Mouse (Mus musculus) kidney, postnatal 0 days (tissue): ENCODE results near the gene Mettl23. TPM values are rescaled to one million over a fixed set of nuclear protein-coding genes. Genes with fewer than 3 reads are reported as not detected.

Experiments used
- ATAC-seq: fragments of 200-750 bp; cut with Nextera tagmentation; replicated peaks from 2 replicates; pipeline ENCODE4 v1.8.0; 2017; ENCODE audit warnings: low read depth, moderate number of reproducible peaks, moderate TSS enrichment, moderate library complexity; ENCODE audit not compliant: low FRiP score
- DNase-seq: peaks from one replicate; pipeline ENCODE4 v3.0.0-alpha.2; 2016; ENCODE audit warnings: low spot score
- H3K27ac ChIP-seq: fragments of 300-500 bp; sonication (generic); 2 replicates; pipeline ENCODE4 v1.5.1; 2014; ENCODE audit warnings: mild to moderate bottlenecking
- H3K27me3 ChIP-seq: fragments of 300-500 bp; sonication (generic); 2 replicates; pipeline ENCODE4 v1.6.1; 2014; ENCODE audit warnings: low read length, mixed read lengths; ENCODE audit not compliant: insufficient read depth
- H3K36me3 ChIP-seq: fragments of 300-500 bp; sonication (generic); 2 replicates; pipeline ENCODE4 v1.6.1; 2014; ENCODE audit warnings: low read length, mixed read lengths; ENCODE audit not compliant: insufficient read depth
- H3K4me1 ChIP-seq: fragments of 300-500 bp; sonication (generic); replicated peaks from 2 replicates; pipeline ENCODE4 v1.6.1; 2014; ENCODE audit warnings: antibody characterized with exemption, low read length, mixed read lengths; ENCODE audit not compliant: insufficient read depth
- H3K4me2 ChIP-seq: fragments of 300-500 bp; sonication (generic); 2 replicates; pipeline ENCODE4 v1.6.1; 2014; ENCODE audit warnings: mild to moderate bottlenecking, low read length, moderate library complexity, mixed read lengths
- H3K4me3 ChIP-seq: fragments of 300-500 bp; sonication (generic); replicated peaks from 2 replicates; pipeline ENCODE4 v1.5.1; 2014; ENCODE audit warnings: low read depth, low read length
- H3K9ac ChIP-seq: fragments of 300-500 bp; sonication (generic); 2 replicates; pipeline ENCODE4 v1.6.1; 2014; ENCODE audit warnings: low read depth, low read length
- H3K9me3 ChIP-seq: fragments of 300-500 bp; sonication (generic); replicated peaks from 2 replicates; pipeline ENCODE4 v1.6.1; 2016; ENCODE audit warnings: low read length, inconsistent platforms, mixed read lengths
- CTCF ChIP-seq: IDR thresholded peaks from 2 replicates; pipeline ENCODE4 v1.5.1; 2016; ENCODE audit warnings: antibody characterized with exemption, low read depth, mild to moderate bottlenecking, moderate library complexity
- WGBS: fragments of 180-500 bp; shearing (Covaris S2); extraction: QIAGEN DNeasy Blood & Tissue Kit; methylation state at CpG from one replicate; pipeline ENCODE4 v1.1.7; 2014; 5-methylcytosine and 5-hydroxymethylcytosine counted together
- polyA plus RNA-seq: library from polyadenylated mRNA; unstranded; fragments of >200 nt; fragmentation: Nextera tagmentation; extraction: Ambion mirVana; gene quantifications from 2 replicates; pipeline ENCODE4 v1.2.1, GENCODE M21; 2015

The Mettl23 gene
- polyA plus RNA-seq, 1 experiment from 2014 or later: 71.5 TPM

DNA sequence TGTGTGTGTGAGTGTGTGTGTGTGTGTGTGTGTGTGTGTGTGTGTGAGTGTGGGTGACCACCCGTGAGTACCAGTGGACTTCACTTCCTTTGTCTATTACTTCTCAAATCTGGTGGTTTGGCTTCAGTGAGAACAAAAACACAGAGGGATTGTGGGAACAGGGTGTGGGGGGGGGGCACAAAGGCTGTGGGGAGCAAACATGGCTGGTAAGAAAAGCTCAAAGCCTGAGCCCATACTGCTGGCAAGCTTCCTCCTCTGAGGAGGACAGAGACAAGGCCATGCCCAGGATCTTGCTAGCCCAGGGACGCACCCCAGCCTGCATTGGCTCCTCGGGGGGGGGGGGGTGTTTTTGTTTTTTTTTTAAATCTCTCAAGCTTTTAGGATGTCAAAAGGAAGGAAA lies 35.6 kb upstream of the Mettl23 start:
- Histone ChIP-seq H3K36me3 (0 out of 2 replicates have a peak, but pooled peaks cover 2% of the 10 kb centered on the region), H3K9me3 (no peaks in the 10 kb centered on the region), H3K27ac (peak overlapping the region; percentile 43; the same call in 1 of the 2 replicates), H3K9ac (no peak overlapping the region), H3K4me1 (peaks cover 9% of the 10 kb centered on the region), H3K27me3 (no peaks in the 10 kb centered on the region), H3K4me3 (no peak overlapping the region), H3K4me2 (no peak overlapping the region)
- DNase-seq: no peak
- ATAC-seq: no peak
- 55% methylated on average over 3 of the region's 3 CpGs for WGBS
- no peak for TF ChIP-seq CTCF

DNA sequence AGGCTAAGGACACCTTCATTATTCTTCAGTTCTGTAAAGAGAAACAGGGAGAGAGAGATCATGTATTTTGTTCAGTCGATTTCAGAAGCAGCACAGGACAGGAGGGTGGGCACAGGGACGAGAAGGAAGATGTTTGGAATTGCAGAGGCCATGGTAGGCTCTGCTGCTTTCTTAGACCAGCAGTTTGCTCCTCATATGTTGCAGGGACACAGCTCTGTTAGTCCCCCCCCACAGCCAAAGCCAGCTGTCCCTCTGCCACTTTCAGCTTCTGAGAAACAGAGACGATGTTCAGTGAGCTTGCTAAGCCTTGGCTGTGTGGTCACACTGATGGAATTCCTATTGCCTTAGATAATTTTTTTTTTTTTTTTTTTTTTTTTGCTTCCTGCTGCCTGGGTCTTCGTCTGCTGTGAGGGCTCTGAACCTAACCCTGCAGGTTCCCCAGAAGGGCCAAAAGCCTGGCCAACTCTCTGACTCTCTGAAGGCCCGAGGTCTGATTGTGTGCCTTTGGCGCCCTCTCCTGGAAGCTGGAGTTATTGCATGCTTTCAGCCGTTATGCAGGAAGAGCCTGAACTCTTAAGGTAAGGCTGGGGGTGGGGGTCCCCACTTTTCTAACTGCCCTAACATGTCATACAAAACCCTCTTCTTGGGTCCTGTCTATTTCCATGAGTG lies 35.0 kb upstream of the Mettl23 start:
- peaks cover 14% of the 10 kb centered on the region for H3K4me1 ChIP-seq
- peak; percentile 91 for DNase-seq

GRCm38 (mm10) chr11:116808811-116809395 lies 34.2 kb upstream of the Mettl23 start:
- ATAC-seq: no peak
- no peak for DNase-seq
- H3K4me3 ChIP-seq: no peak overlapping the region
- H3K27me3 ChIP-seq: no peaks in the 10 kb centered on the region
- H3K36me3 ChIP-seq: 0 out of 2 replicates have a peak, but pooled peaks cover 2% of the 10 kb centered on the region
- H3K9me3 ChIP-seq: no peaks in the 10 kb centered on the region
- WGBS: 82% methylated on average over 11 of the region's 11 CpGs
- H3K27ac ChIP-seq: no peak overlapping the region
- no peak overlapping the region for H3K9ac ChIP-seq
- H3K4me1 ChIP-seq: peaks cover 23% of the 10 kb centered on the region
- no peak overlapping the region for H3K4me2 ChIP-seq
- TF ChIP-seq CTCF: no peak

More for the DNA sequence above, 35.0 kb upstream of the Mettl23 start:
- 27% methylated on average over 7 of the region's 7 CpGs for WGBS
- Histone ChIP-seq H3K36me3 (0 out of 2 replicates have a peak, but pooled peaks cover 2% of the 10 kb centered on the region), H3K27me3 (no peaks in the 10 kb centered on the region), H3K27ac (peak overlapping the region; percentile 43; the same call in 1 of the 2 replicates), H3K4me3 (no peak overlapping the region), H3K9me3 (no peaks in the 10 kb centered on the region), H3K9ac (no peak overlapping the region), H3K4me2 (no peak overlapping the region)
- peak; percentile 30; the same call in 1 of the 2 replicates for ATAC-seq
- peak; percentile 96 for TF ChIP-seq CTCF

- no peak overlapping the region for H3K9ac ChIP-seq
- H3K4me2 ChIP-seq: no peak overlapping the region
- no peaks in the 10 kb centered on the region for H3K9me3 ChIP-seq
- H3K27ac ChIP-seq: no peak overlapping the region
- no peak for DNase-seq
- H3K4me3 ChIP-seq: no peak overlapping the region
- 0 out of 2 replicates have a peak, but pooled peaks cover 2% of the 10 kb centered on the region for H3K36me3 ChIP-seq
- no peak for ATAC-seq
- H3K4me1 ChIP-seq: peaks cover 29% of the 10 kb centered on the region
- H3K27me3 ChIP-seq: no peaks in the 10 kb centered on the region
- WGBS: 81% methylated on average over 8 of the region's 8 CpGs
- TF ChIP-seq CTCF: no peak
Measured at GRCm38 (mm10) chr11:116809520-116809919, 33.6 kb upstream of the Mettl23 start.

DNA sequence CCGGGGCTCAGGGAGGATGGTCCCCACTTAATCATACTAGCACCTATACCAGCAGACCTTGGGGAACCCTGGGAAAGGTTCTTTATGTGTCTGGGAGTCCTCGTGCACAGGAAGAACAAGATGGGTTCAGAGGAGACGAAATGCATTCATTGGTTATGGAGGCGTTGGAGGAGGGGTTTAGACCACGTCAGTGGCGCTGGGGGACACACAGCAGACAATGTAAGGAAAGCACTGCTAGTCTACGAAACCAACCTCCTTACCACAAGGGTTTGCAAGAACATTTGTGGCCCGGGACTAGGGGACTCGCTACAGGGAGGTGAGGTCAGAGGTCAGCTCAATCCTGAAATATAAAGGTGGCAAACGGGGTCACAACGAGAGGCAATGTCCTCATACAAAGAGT lies 32.5 kb upstream of the Mettl23 start:
- peaks cover 34% of the 10 kb centered on the region for H3K4me1 ChIP-seq
- WGBS: 81% methylated on average over 11 of the region's 11 CpGs
- no peak overlapping the region for H3K4me2 ChIP-seq
- no peak for TF ChIP-seq CTCF
- DNase-seq (no peak), ATAC-seq (no peak)
- H3K27me3 ChIP-seq: no peaks in the 10 kb centered on the region
- 0 out of 2 replicates have a peak, but pooled peaks cover 2% of the 10 kb centered on the region for H3K36me3 ChIP-seq
- no peak overlapping the region for H3K27ac ChIP-seq
- H3K9me3 ChIP-seq: no peaks in the 10 kb centered on the region
- H3K4me3 ChIP-seq: no peak overlapping the region
- H3K9ac ChIP-seq: no peak overlapping the region

DNA sequence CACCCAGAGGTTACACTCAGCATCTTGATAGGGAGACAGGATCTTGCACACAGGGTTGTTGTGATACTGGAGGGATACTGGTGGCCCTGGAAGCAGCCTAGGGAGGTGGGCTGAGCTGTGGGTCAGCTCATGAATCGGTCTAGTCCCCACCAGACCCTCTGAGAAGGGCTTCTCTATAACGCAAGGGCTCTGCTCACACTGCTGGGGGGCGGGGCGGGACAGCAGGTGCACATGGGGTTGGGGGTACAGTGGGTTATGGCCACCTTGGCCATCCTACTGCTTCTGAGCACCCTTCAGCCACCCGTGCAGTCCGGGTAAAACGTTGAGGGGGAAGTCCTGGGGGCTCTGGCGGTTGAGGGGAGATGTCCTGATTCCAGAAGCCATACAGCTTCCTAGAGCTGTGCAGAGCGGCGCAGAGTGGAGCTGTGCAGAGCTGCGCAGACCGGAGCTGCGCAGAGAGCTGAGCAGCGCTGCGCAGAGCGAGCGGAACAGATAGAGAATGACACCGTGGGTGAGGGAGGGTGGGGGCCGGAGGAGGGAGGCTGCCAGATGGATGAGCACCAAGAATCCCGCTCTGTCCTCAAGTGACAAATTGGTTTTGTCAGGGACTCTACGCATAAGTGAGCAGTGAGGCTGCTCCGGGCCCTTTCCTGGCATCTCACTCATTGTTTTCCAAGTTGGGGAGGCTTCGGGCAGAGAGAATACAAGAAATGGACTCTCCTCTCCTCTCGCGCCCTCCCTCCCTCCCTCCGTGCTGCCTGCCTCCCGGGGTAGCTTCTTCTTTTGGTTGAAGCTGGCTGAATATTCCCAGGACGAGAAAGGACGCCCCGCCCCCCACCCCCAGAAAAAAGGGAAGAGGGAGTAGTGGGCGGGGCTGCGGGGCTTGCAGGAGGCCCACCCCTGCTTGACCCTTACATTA lies 31.8 kb upstream of the Mettl23 start:
- peak overlapping the region; percentile 27 for H3K4me3 ChIP-seq
- no peak overlapping the region for H3K9ac ChIP-seq
- H3K9me3 ChIP-seq: no peaks in the 10 kb centered on the region
- H3K4me1 ChIP-seq: peaks cover 34% of the 10 kb centered on the region
- no peak for TF ChIP-seq CTCF
- DNase-seq (peak; percentile 91), ATAC-seq (peak; percentile 77)
- H3K27ac ChIP-seq: peak overlapping the region; percentile 74
- H3K36me3 ChIP-seq: 0 out of 2 replicates have a peak, but pooled peaks cover 2% of the 10 kb centered on the region
- H3K27me3 ChIP-seq: no peaks in the 10 kb centered on the region
- WGBS: 12% methylated on average over 30 of the region's 32 CpGs
- peak overlapping the region; percentile 62 for H3K4me2 ChIP-seq
